Mouse (Mus musculus) left cerebral cortex, adult 11 months (tissue): ENCODE measurements at regions not wholly inside any gene's neighbourhood (a gene's known extent, or its start where the extent isn't known, plus 50 kb on each side); places are given as distances from the start of the nearest gene placed in this dataset.

Source experiments
- DNase-seq: peaks from one replicate; pipeline ENCODE4 v3.0.0; 2022; ENCODE audit warnings: low spot score

GRCm38 (mm10) chr4:69116353-69116752, 162.2 kb upstream of the Brinp1 start:
- DNase-seq, result no peak

GRCm38 (mm10) chr4:69105188-69105587, 151.0 kb upstream of the Brinp1 start:
- no peak for DNase-seq

GRCm38 (mm10) chr4:69095748-69096408, 141.7 kb upstream of the Brinp1 start:
- DNase-seq, result no peak

GRCm38 (mm10) chr4:69078085-69078484, 123.9 kb upstream of the Brinp1 start:
- DNase-seq, result no peak

- no peak for DNase-seq
Observed at GRCm38 (mm10) chr4:69077316-69077715, 123.1 kb upstream of the Brinp1 start.

- no peak for DNase-seq
Observed at GRCm38 (mm10) chr4:69039645-69040342, 85.6 kb upstream of the Brinp1 start.

- no peak for DNase-seq
Observed at GRCm38 (mm10) chr4:69034166-69034565, 80.0 kb upstream of the Brinp1 start.

GRCm38 (mm10) chr4:69020159-69020727, 66.0 kb upstream of the Brinp1 start:
- DNase-seq, result no peak

- DNase-seq, result peak; percentile 11
Observed at GRCm38 (mm10) chr4:69015396-69015795, 61.2 kb upstream of the Brinp1 start.
